Mouse (Mus musculus) lung, adult 2 months (tissue): ENCODE measurements around the gene Gm10184. TPM values are rescaled to one million over a fixed set of nuclear protein-coding genes. Genes with fewer than 3 reads are reported as not detected.
"Not testable (repeated sequence)": the region's sequence is repeated elsewhere in the genome, so short reads cannot be mapped to it uniquely, and the experiment has no call there.

ENCODE experiments used
- DNase-seq: peaks from one replicate; pipeline ENCODE4 v3.0.0; 2022
- H3K4me1 ChIP-seq: fragments of 200-500 bp; 2 replicates; pipeline ENCODE4 v1.6.1; 2011; ENCODE audit warnings: low read length; ENCODE audit not compliant: control insufficient read depth, insufficient read depth
- H3K4me3 ChIP-seq: fragments of 200-500 bp; replicated peaks from 2 replicates; pipeline ENCODE3; 2011; ENCODE audit warnings: low read depth, mild to moderate bottlenecking, control low read depth, low read length; ENCODE audit errors: extremely low read depth
- CTCF ChIP-seq: fragments of 200-500 bp; IDR thresholded peaks from 2 replicates; pipeline ENCODE4 v1.5.1; 2011; ENCODE audit warnings: mild to moderate bottlenecking, low read length, control low read depth; ENCODE audit not compliant: insufficient read depth
- POLR2A ChIP-seq: fragments of 200-500 bp; IDR thresholded peaks from 2 replicates; pipeline ENCODE4 v1.6.1; 2011; ENCODE audit warnings: low read depth, mild to moderate bottlenecking, control low read depth, low read length, borderline replicate concordance; ENCODE audit errors: extremely low read depth
- WGBS: fragments of 180-500 bp; shearing (Covaris S2); methylation state at CpG from one replicate; pipeline ENCODE4 v1.1.7; 2018; 5-methylcytosine and 5-hydroxymethylcytosine counted together
- polyA plus RNA-seq: library from polyadenylated mRNA; depleted of rRNA; stranded (reverse); fragments of >200 nt; gene quantifications from 2 replicates; pipeline ENCODE4 v1.2.3, GENCODE M21; 2012; rRNA removed

Gm10184 gene
- polyA plus RNA-seq = 12.2 and 31.8 TPM in 2 replicates

- DNase-seq = no peak
- WGBS = 88% methylated on average over 6 of the region's 6 CpGs
- Histone ChIP-seq H3K4me1 (no peaks in the 10 kb centered on the region), H3K4me3 (no peak within 1 kb of the TSS)
- TF ChIP-seq POLR2A (no peak), CTCF (no peak)
Observed at GRCm38 (mm10) chr17:89910349-89910748, at the start of gene Gm10184. Gene Gm10184 (minus strand): TSS chr17:89910449.

- WGBS = 80% methylated on average over 2 of the region's 2 CpGs
- TF ChIP-seq CTCF = no peak
- TF ChIP-seq POLR2A = no peak
Observed at GRCm38 (mm10) chr17:89933950-89934349, 23.7 kb upstream of the Gm10184 start.

GRCm38 (mm10) chr17:89907686-89908085 is 2.6 kb downstream of the Gm10184 start:
- TF ChIP-seq POLR2A (no peak), CTCF (no peak)
- no peak overlapping the region for H3K4me3 ChIP-seq
- no peak for DNase-seq
- H3K4me1 ChIP-seq = no peaks in the 10 kb centered on the region

More at GRCm38 (mm10) chr17:89933950-89934349, 23.7 kb upstream of the Gm10184 start:
- Histone ChIP-seq H3K4me1 (no peaks in the 10 kb centered on the region), H3K4me3 (no peak overlapping the region)
- no peak for DNase-seq

GRCm38 (mm10) chr17:89904701-89905100 is 5.5 kb downstream of the Gm10184 start:
- H3K4me3 ChIP-seq, H3K4me1 ChIP-seq, DNase-seq: not testable (repeated sequence)
- 78% methylated on average over 5 of the region's 5 CpGs for WGBS

- no peak for DNase-seq
- H3K4me3 ChIP-seq = no peak overlapping the region
- WGBS = 92% methylated on average over 1 of the region's 1 CpGs
- no peak for TF ChIP-seq CTCF
- TF ChIP-seq POLR2A = no peak
- no peaks in the 10 kb centered on the region for H3K4me1 ChIP-seq
Observed at GRCm38 (mm10) chr17:89902767-89903166, 7.5 kb downstream of the Gm10184 start.

- Histone ChIP-seq H3K4me1 (no peaks in the 10 kb centered on the region), H3K4me3 (no peak overlapping the region)
- DNase-seq = no peak
- WGBS = 56% methylated on average over 7 of the region's 7 CpGs
- no peak for TF ChIP-seq POLR2A
- no peak for TF ChIP-seq CTCF
Observed at GRCm38 (mm10) chr17:89900610-89901009, 9.6 kb downstream of the Gm10184 start.

GRCm38 (mm10) chr17:89899813-89900212 is 10.4 kb downstream of the Gm10184 start:
- Histone ChIP-seq H3K4me1 (no peaks in the 10 kb centered on the region), H3K4me3 (no peak overlapping the region)
- TF ChIP-seq CTCF = no peak
- no peak for TF ChIP-seq POLR2A
- 58% methylated on average over 3 of the region's 3 CpGs for WGBS
- no peak for DNase-seq

GRCm38 (mm10) chr17:89864996-89865395 is 45.3 kb downstream of the Gm10184 start:
- no peaks in the 10 kb centered on the region for H3K4me1 ChIP-seq
- H3K4me3 ChIP-seq = no peak overlapping the region
- TF ChIP-seq POLR2A (no peak), CTCF (no peak)
- 73% methylated on average over 3 of the region's 3 CpGs for WGBS
- no peak for DNase-seq
